ENCODE assay signal across 28 mouse cellular contexts in genomic region chr15:79760956-79761355, GRCm38 (mm10). TPM values are rescaled to one million over a fixed set of nuclear protein-coding genes. Genes with fewer than 3 reads are reported as not detected.
DNase-seq lines count a peak whose midpoint lies in the region; ATAC-seq and TF ChIP-seq lines count a peak whose summit lies in the region.
"Had no signal": no experiment of that assay in that cellular context is flagged by ENCODE, and none has a peak within 500 bp of the region (broad histone marks: within the 10 kb centered on the region; RNA-seq: fewer than 3 reads in every experiment).

No protein-coding gene starts in this region.

- H3K9me3 ChIP-seq in midbrain, embryonic 11.5 days (ENCODE audit: control insufficient read depth, low read length) = no peaks in the 10 kb centered on the region
- H3K9me3 ChIP-seq in midbrain, postnatal 0 days (ENCODE audit: low read length) = no peaks in the 10 kb centered on the region
- H3K9me3 ChIP-seq: forebrain, embryonic 10.5 days; forebrain, embryonic 13.5 days; G1E; heart, embryonic 12.5 days; heart, embryonic 15.5 days; hindbrain, embryonic 10.5 days; hindbrain, embryonic 13.5 days had no signal

- peaks cover 2% of the 10 kb centered on the region; the same call in 1 of the 2 replicates for H3K36me3 ChIP-seq in midbrain, embryonic 11.5 days (ENCODE audit: control insufficient read depth, insufficient read depth, low read length)
- H3K36me3 ChIP-seq in midbrain, postnatal 0 days (ENCODE audit: insufficient read depth, low read length) = peaks cover 41% of the 10 kb centered on the region

- H3K9ac ChIP-seq in midbrain, embryonic 11.5 days (ENCODE audit: low read length) = no peak overlapping the region
- no peak overlapping the region for H3K9ac ChIP-seq in midbrain, postnatal 0 days (replicated peaks; ENCODE audit: low read length, poor library complexity, severe bottlenecking)
- H3K9ac ChIP-seq: forebrain, embryonic 13.5 days; heart, embryonic 12.5 days; heart, embryonic 15.5 days; hindbrain, embryonic 13.5 days had no signal

- H3K4me2 ChIP-seq in midbrain, embryonic 11.5 days = no peak overlapping the region
- no peak overlapping the region for H3K4me2 ChIP-seq in midbrain, postnatal 0 days (ENCODE audit: low read depth, low read length, poor library complexity, severe bottlenecking)
- H3K4me2 ChIP-seq: forebrain, embryonic 13.5 days; heart, embryonic 12.5 days; heart, embryonic 15.5 days; hindbrain, embryonic 13.5 days had no signal

- H3K27me3 ChIP-seq in midbrain, embryonic 11.5 days (ENCODE audit: control insufficient read depth, insufficient read depth, low read length) = no peaks in the 10 kb centered on the region
- no peaks in the 10 kb centered on the region for H3K27me3 ChIP-seq in midbrain, postnatal 0 days (ENCODE audit: insufficient read depth, low read length)
- H3K27me3 ChIP-seq: CH12.LX; forebrain, embryonic 13.5 days; heart, embryonic 12.5 days; heart, embryonic 15.5 days; hindbrain, embryonic 13.5 days; Patski had no signal

- intact Hi-C loops in left cerebral cortex, adult 2 months (cut with DNase I) = no loop called here

- ATAC-seq in frontal cortex, adult (ENCODE audit: low TSS enrichment) = 0 out of 2 replicates have a peak, but pooled peaks have one; percentile 2
- no peak for ATAC-seq in midbrain, embryonic 11.5 days (ENCODE audit: low FRiP score)
- no peak for ATAC-seq in midbrain, postnatal 0 days (ENCODE audit: low FRiP score)
- ATAC-seq: forebrain, embryonic 13.5 days; forebrain, embryonic 16.5 days; hindbrain, embryonic 16.5 days; Patski had no signal

- TF ChIP-seq CTCF in left cerebral cortex, adult 2 months (IDR thresholded peaks at IDR 0.05) = no peak; the same call in 1 of the 2 replicates
- TF ChIP-seq CTCF in midbrain, postnatal 0 days (IDR thresholded peaks at IDR 0.05) = no peak

- H3K27ac ChIP-seq in left cerebral cortex, adult 2 months = peak overlapping the region; percentile 67
- no peak overlapping the region for H3K27ac ChIP-seq in midbrain, embryonic 11.5 days (ENCODE audit: low read depth, low read length)
- H3K27ac ChIP-seq in midbrain, postnatal 0 days (ENCODE audit: low read depth, low read length) = no peak overlapping the region
- H3K27ac ChIP-seq: forebrain, embryonic 10.5 days; forebrain, embryonic 13.5 days; heart, embryonic 15.5 days; hindbrain, embryonic 10.5 days; hindbrain, embryonic 13.5 days had no signal

- no peak for DNase-seq in frontal cortex, postnatal 10 days (ENCODE audit: low spot score in 2 of 2)
- DNase-seq in left cerebral cortex, adult 2 months (ENCODE audit: extremely low spot score in 1 of 2, low spot score in 2 of 2) = peak in 1 of 2 experiments; percentile 41
- no peak for DNase-seq in left cerebral cortex, adult 11 months (ENCODE audit: low spot score)
- DNase-seq in midbrain, embryonic 11.5 days (ENCODE audit: low spot score, missing footprints) = peak; percentile 57
- DNase-seq in midbrain, postnatal 0 days (ENCODE audit: low spot score) = no peak
- DNase-seq in brain, adult 2 months (ENCODE audit: low read depth, low spot score) = peak; percentile 77
- DNase-seq: adrenal gland, postnatal 10 days; adrenal gland, postnatal 36 days; B cell, adult 2 months; cerebellum, adult 11 months; cerebellum, adult 2 months; cerebellum, postnatal 10 days; gastrocnemius, postnatal 25 days; heart, adult 18-20 months; heart, postnatal 10 days; heart, postnatal 36 days had no signal

- WGBS in midbrain, embryonic 11.5 days = 87% methylated on average over 6 of the region's 6 CpGs
- 85% methylated on average over 6 of the region's 6 CpGs for WGBS in midbrain, postnatal 0 days

- H3K4me3 ChIP-seq in left cerebral cortex, adult 2 months = no peak overlapping the region
- H3K4me3 ChIP-seq in midbrain, embryonic 11.5 days (ENCODE audit: low read depth, low read length) = no peak overlapping the region
- H3K4me3 ChIP-seq in midbrain, postnatal 0 days (ENCODE audit: low read depth, low read length) = no peak overlapping the region
- H3K4me3 ChIP-seq: forebrain, embryonic 10.5 days; forebrain, embryonic 13.5 days; heart, embryonic 12.5 days; heart, embryonic 15.5 days; hindbrain, embryonic 10.5 days; hindbrain, embryonic 13.5 days had no signal

- peaks cover 7% of the 10 kb centered on the region; the same call in 1 of the 2 replicates for H3K4me1 ChIP-seq in midbrain, embryonic 11.5 days (ENCODE audit: control insufficient read depth, insufficient read depth, low read length)
- H3K4me1 ChIP-seq in midbrain, postnatal 0 days (ENCODE audit: insufficient read depth, low read length) = no peaks in the 10 kb centered on the region

RNA-seq across cellular contexts. Expression of gene Dnal4, which starts 16.7 kb away (rescaled TPM):
- total RNA-seq in left cerebral cortex, adult 2 months (2021) = 10 to 100 TPM; 53.2 to 54.1 TPM
- 62.9 and 72.1 TPM in 2 replicates for polyA plus RNA-seq in midbrain, embryonic 11.5 days (2014; fragmentation: Nextera tagmentation; extraction: Ambion mirVana)
- 40.8 and 44.0 TPM in 2 replicates for total RNA-seq in midbrain, postnatal 0 days (2014; rRNA removed)
- 55.9 and 59.7 TPM in 2 replicates for polyA plus RNA-seq in midbrain, postnatal 0 days (2015; fragmentation: Nextera tagmentation; extraction: Ambion mirVana)

RNA-seq across cellular contexts. Expression of gene Sun2, which starts 18.6 kb away (rescaled TPM):
- 10 to 100 TPM; 43.9 to 46.5 TPM for total RNA-seq in left cerebral cortex, adult 2 months (2021)
- polyA plus RNA-seq in midbrain, embryonic 11.5 days (2014; fragmentation: Nextera tagmentation; extraction: Ambion mirVana) = 3.0 and 4.2 TPM in 2 replicates
- 32.3 and 33.7 TPM in 2 replicates for total RNA-seq in midbrain, postnatal 0 days (2014; rRNA removed)
- 2.8 and 3.1 TPM in 2 replicates for polyA plus RNA-seq in midbrain, postnatal 0 days (2015; fragmentation: Nextera tagmentation; extraction: Ambion mirVana)

RNA-seq across cellular contexts. Expression of gene Nptxr, which starts 43.6 kb away (rescaled TPM):
- total RNA-seq in left cerebral cortex, adult 2 months (2021) = 100 to 1,000 TPM; 800 to 813 TPM
- 1.3 and 2.1 TPM in 2 replicates for polyA plus RNA-seq in midbrain, embryonic 11.5 days (2014; fragmentation: Nextera tagmentation; extraction: Ambion mirVana)
- 254 and 288 TPM in 2 replicates for total RNA-seq in midbrain, postnatal 0 days (2014; rRNA removed)
- 84.2 and 97.8 TPM in 2 replicates for polyA plus RNA-seq in midbrain, postnatal 0 days (2015; fragmentation: Nextera tagmentation; extraction: Ambion mirVana)

Comparison
In these comparisons a context has a peak if more than half of its experiments do, and no peak if none do; other contexts are left out.
1. DNase-seq: peak in midbrain, embryonic 11.5 days (single experiment) and brain, adult 2 months (single experiment); none in frontal cortex, postnatal 10 days (0 of 2), left cerebral cortex, adult 11 months (single experiment) and midbrain, postnatal 0 days (single experiment).